Mouse (Mus musculus) kidney, postnatal 0 days (tissue): ENCODE results near the gene Tox3. TPM values are rescaled to one million over a fixed set of nuclear protein-coding genes. Genes with fewer than 3 reads are reported as not detected.

Experiments
- ATAC-seq: fragments of 200-750 bp; cut with Nextera tagmentation; replicated peaks from 2 replicates; pipeline ENCODE4 v1.8.0; 2017; ENCODE audit warnings: low read depth, moderate number of reproducible peaks, moderate TSS enrichment, moderate library complexity; ENCODE audit not compliant: low FRiP score
- DNase-seq: peaks from one replicate; pipeline ENCODE4 v3.0.0-alpha.2; 2016; ENCODE audit warnings: low spot score
- H3K27ac ChIP-seq: fragments of 300-500 bp; sonication (generic); 2 replicates; pipeline ENCODE4 v1.5.1; 2014; ENCODE audit warnings: mild to moderate bottlenecking
- H3K27me3 ChIP-seq: fragments of 300-500 bp; sonication (generic); 2 replicates; pipeline ENCODE4 v1.6.1; 2014; ENCODE audit warnings: low read length, mixed read lengths; ENCODE audit not compliant: insufficient read depth
- H3K36me3 ChIP-seq: fragments of 300-500 bp; sonication (generic); 2 replicates; pipeline ENCODE4 v1.6.1; 2014; ENCODE audit warnings: low read length, mixed read lengths; ENCODE audit not compliant: insufficient read depth
- H3K4me1 ChIP-seq: fragments of 300-500 bp; sonication (generic); replicated peaks from 2 replicates; pipeline ENCODE4 v1.6.1; 2014; ENCODE audit warnings: antibody characterized with exemption, low read length, mixed read lengths; ENCODE audit not compliant: insufficient read depth
- H3K4me2 ChIP-seq: fragments of 300-500 bp; sonication (generic); 2 replicates; pipeline ENCODE4 v1.6.1; 2014; ENCODE audit warnings: mild to moderate bottlenecking, low read length, moderate library complexity, mixed read lengths
- H3K4me3 ChIP-seq: fragments of 300-500 bp; sonication (generic); replicated peaks from 2 replicates; pipeline ENCODE4 v1.5.1; 2014; ENCODE audit warnings: low read depth, low read length
- H3K9ac ChIP-seq: fragments of 300-500 bp; sonication (generic); 2 replicates; pipeline ENCODE4 v1.6.1; 2014; ENCODE audit warnings: low read depth, low read length
- H3K9me3 ChIP-seq: fragments of 300-500 bp; sonication (generic); replicated peaks from 2 replicates; pipeline ENCODE4 v1.6.1; 2016; ENCODE audit warnings: low read length, inconsistent platforms, mixed read lengths
- CTCF ChIP-seq: IDR thresholded peaks from 2 replicates; pipeline ENCODE4 v1.5.1; 2016; ENCODE audit warnings: antibody characterized with exemption, low read depth, mild to moderate bottlenecking, moderate library complexity
- WGBS: fragments of 180-500 bp; shearing (Covaris S2); extraction: QIAGEN DNeasy Blood & Tissue Kit; methylation state at CpG from one replicate; pipeline ENCODE4 v1.1.7; 2014; 5-methylcytosine and 5-hydroxymethylcytosine counted together
- polyA plus RNA-seq: library from polyadenylated mRNA; unstranded; fragments of >200 nt; fragmentation: Nextera tagmentation; extraction: Ambion mirVana; gene quantifications from 2 replicates; pipeline ENCODE4 v1.2.1, GENCODE M21; 2015

The Tox3 gene
- polyA plus RNA-seq, 1 experiment from 2014 or later = 20.7 TPM

- H3K4me3 ChIP-seq = no peak overlapping the region
- no peaks in the 10 kb centered on the region for H3K27me3 ChIP-seq
- no peak for TF ChIP-seq CTCF
- H3K9me3 ChIP-seq = no peaks in the 10 kb centered on the region
- no peak overlapping the region for H3K4me2 ChIP-seq
- WGBS = 54% methylated on average over 1 of the region's 1 CpGs
- DNase-seq (no peak), ATAC-seq (no peak)
- no peaks in the 10 kb centered on the region for H3K36me3 ChIP-seq
- H3K9ac ChIP-seq = no peak overlapping the region
- H3K27ac ChIP-seq = no peak overlapping the region
- H3K4me1 ChIP-seq = no peaks in the 10 kb centered on the region
Measured at GRCm38 (mm10) chr8:90224172-90224571, 124.0 kb downstream of the Tox3 start.

- Histone ChIP-seq H3K4me3 (no peak overlapping the region), H3K36me3 (no peaks in the 10 kb centered on the region), H3K27ac (no peak overlapping the region), H3K9ac (no peak overlapping the region), H3K4me2 (no peak overlapping the region), H3K9me3 (no peaks in the 10 kb centered on the region), H3K27me3 (no peaks in the 10 kb centered on the region), H3K4me1 (no peaks in the 10 kb centered on the region)
- TF ChIP-seq CTCF = no peak
- no peak for DNase-seq
- ATAC-seq = no peak
- 78% methylated on average over 14 of the region's 14 CpGs for WGBS
Measured at GRCm38 (mm10) chr8:90209105-90210037, 138.8 kb downstream of the Tox3 start.
